Comparison of ENCODE assay signal across 18 mouse cellular contexts in genomic region chr14:36658678-36659263, GRCm38 (mm10).
A peak's percentile ranks its signal among the peaks of the same experiment; 100 is the strongest.
DNase-seq lines count a peak whose midpoint lies in the region; ATAC-seq and TF ChIP-seq lines count a peak whose summit lies in the region.
"Had no signal": no experiment of that assay in that cellular context is flagged by ENCODE, and none has a peak within 500 bp of the region (broad histone marks: within the 10 kb centered on the region; RNA-seq: fewer than 3 reads in every experiment).

No protein-coding gene starts in this region.

- no peaks in the 10 kb centered on the region for H3K27me3 ChIP-seq in intestine, embryonic 16.5 days (replicated peaks; ENCODE audit: control insufficient read depth, insufficient read depth, low read length)
- no peaks in the 10 kb centered on the region for H3K27me3 ChIP-seq in intestine, postnatal 0 days (replicated peaks; ENCODE audit: control insufficient read depth, insufficient read depth, low read length)
- H3K27me3 ChIP-seq in liver, embryonic 13.5 days = no peaks in the 10 kb centered on the region
- no peaks in the 10 kb centered on the region for H3K27me3 ChIP-seq in liver, postnatal 0 days (ENCODE audit: insufficient read depth, low read length)
- H3K27me3 ChIP-seq in midbrain, embryonic 14.5 days (ENCODE audit: control insufficient read depth, insufficient read depth, low read length) = no peaks in the 10 kb centered on the region
- H3K27me3 ChIP-seq in forebrain, embryonic 16.5 days (replicated peaks; ENCODE audit: control insufficient read depth, insufficient read depth, low read length) = no peaks in the 10 kb centered on the region
- H3K27me3 ChIP-seq: embryonic facial prominence, embryonic 12.5 days; forebrain, embryonic 12.5 days; hindbrain, embryonic 12.5 days had no signal

- peak; percentile 56 for DNase-seq in liver
- no peak for DNase-seq in liver, embryonic 13.5 days
- DNase-seq in liver, postnatal 0 days = no peak
- no peak for DNase-seq in midbrain, embryonic 14.5 days
- DNase-seq: adrenal gland, postnatal 10 days; cerebellum, adult 11-12 months; cerebellum, adult 9-10 months; cerebellum, postnatal 25 days; forebrain, postnatal 0 days; gastrocnemius, postnatal 14 days; heart, postnatal 36 days had no signal

- H3K9me3 ChIP-seq in intestine, embryonic 16.5 days (ENCODE audit: control insufficient read depth, low read length) = no peaks in the 10 kb centered on the region
- H3K9me3 ChIP-seq in intestine, postnatal 0 days (ENCODE audit: control insufficient read depth) = no peaks in the 10 kb centered on the region
- H3K9me3 ChIP-seq in liver, embryonic 13.5 days (replicated peaks) = no peaks in the 10 kb centered on the region
- H3K9me3 ChIP-seq in liver, postnatal 0 days (ENCODE audit: low read length) = no peaks in the 10 kb centered on the region
- H3K9me3 ChIP-seq in midbrain, embryonic 14.5 days (ENCODE audit: control insufficient read depth, low read length) = no peaks in the 10 kb centered on the region
- H3K9me3 ChIP-seq in forebrain, embryonic 16.5 days (ENCODE audit: control insufficient read depth, low read length) = no peaks in the 10 kb centered on the region
- H3K9me3 ChIP-seq: embryonic facial prominence, embryonic 12.5 days; forebrain, embryonic 12.5 days; hindbrain, embryonic 12.5 days had no signal

- H3K27ac ChIP-seq in intestine, embryonic 16.5 days (ENCODE audit: low read length) = no peak overlapping the region
- no peak overlapping the region for H3K27ac ChIP-seq in intestine, postnatal 0 days (ENCODE audit: low read depth, low read length)
- peak overlapping the region; percentile 91 for H3K27ac ChIP-seq in liver, embryonic 13.5 days
- H3K27ac ChIP-seq in liver, postnatal 0 days (ENCODE audit: low read depth) = peak overlapping the region; percentile 52
- no peak overlapping the region for H3K27ac ChIP-seq in midbrain, embryonic 14.5 days (replicated peaks; ENCODE audit: low read depth, low read length)
- H3K27ac ChIP-seq in forebrain, embryonic 16.5 days (ENCODE audit: low read length) = no peak overlapping the region
- H3K27ac ChIP-seq: embryonic facial prominence, embryonic 12.5 days; forebrain, embryonic 12.5 days; hindbrain, embryonic 12.5 days; hindbrain, postnatal 0 days had no signal

- WGBS in intestine, embryonic 16.5 days = 68% methylated on average over 1 of the region's 1 CpGs
- 77% methylated on average over 1 of the region's 1 CpGs for WGBS in intestine, postnatal 0 days
- WGBS in liver, embryonic 13.5 days (ENCODE audit: insufficient replicate concordance) = 49% methylated on average over 1 of the region's 1 CpGs
- WGBS in liver, postnatal 0 days (ENCODE audit: insufficient replicate concordance) = 81% methylated on average over 1 of the region's 1 CpGs
- WGBS in midbrain, embryonic 14.5 days = 59% methylated on average over 1 of the region's 1 CpGs
- 76% methylated on average over 1 of the region's 1 CpGs for WGBS in forebrain, embryonic 16.5 days

- no peaks in the 10 kb centered on the region for H3K36me3 ChIP-seq in intestine, embryonic 16.5 days (ENCODE audit: control insufficient read depth, insufficient read depth, low read length)
- H3K36me3 ChIP-seq in intestine, postnatal 0 days (ENCODE audit: control insufficient read depth, insufficient read depth) = no peaks in the 10 kb centered on the region
- no peaks in the 10 kb centered on the region for H3K36me3 ChIP-seq in liver, embryonic 13.5 days
- H3K36me3 ChIP-seq in liver, postnatal 0 days (replicated peaks; ENCODE audit: insufficient read depth, low read length) = no peaks in the 10 kb centered on the region
- H3K36me3 ChIP-seq in midbrain, embryonic 14.5 days (ENCODE audit: control insufficient read depth, insufficient read depth, low read length) = no peaks in the 10 kb centered on the region
- no peaks in the 10 kb centered on the region for H3K36me3 ChIP-seq in forebrain, embryonic 16.5 days (ENCODE audit: control insufficient read depth, insufficient read depth)
- H3K36me3 ChIP-seq: embryonic facial prominence, embryonic 12.5 days; forebrain, embryonic 12.5 days; hindbrain, embryonic 12.5 days had no signal

- no peak overlapping the region for H3K4me2 ChIP-seq in intestine, embryonic 16.5 days (ENCODE audit: low read depth, low read length)
- H3K4me2 ChIP-seq in intestine, postnatal 0 days (replicated peaks; ENCODE audit: low read depth) = no peak overlapping the region
- no peak overlapping the region for H3K4me2 ChIP-seq in liver, embryonic 13.5 days
- no peak overlapping the region for H3K4me2 ChIP-seq in liver, postnatal 0 days (ENCODE audit: low read depth, low read length)
- H3K4me2 ChIP-seq in midbrain, embryonic 14.5 days (ENCODE audit: low read length) = no peak overlapping the region
- no peak overlapping the region for H3K4me2 ChIP-seq in forebrain, embryonic 16.5 days (ENCODE audit: low read length)
- H3K4me2 ChIP-seq: embryonic facial prominence, embryonic 12.5 days; forebrain, embryonic 12.5 days; hindbrain, embryonic 12.5 days had no signal

- H3K4me3 ChIP-seq in intestine, embryonic 16.5 days (ENCODE audit: low read length) = no peak overlapping the region
- no peak overlapping the region for H3K4me3 ChIP-seq in intestine, postnatal 0 days (ENCODE audit: low read depth, low read length)
- no peak overlapping the region for H3K4me3 ChIP-seq in liver, embryonic 13.5 days (replicated peaks)
- H3K4me3 ChIP-seq in liver, postnatal 0 days (ENCODE audit: low read depth, low read length) = no peak overlapping the region
- H3K4me3 ChIP-seq in midbrain, embryonic 14.5 days (replicated peaks; ENCODE audit: low read depth, low read length) = no peak overlapping the region
- no peak overlapping the region for H3K4me3 ChIP-seq in forebrain, embryonic 16.5 days (replicated peaks; ENCODE audit: low read length)
- H3K4me3 ChIP-seq: embryonic facial prominence, embryonic 12.5 days; forebrain, embryonic 12.5 days; hindbrain, embryonic 12.5 days had no signal

- peak; percentile 44; the same call in 1 of the 2 replicates for ATAC-seq in intestine, embryonic 16.5 days
- no peak for ATAC-seq in intestine, postnatal 0 days
- peak; percentile 69 for ATAC-seq in liver, embryonic 13.5 days (ENCODE audit: low read depth)
- peak; percentile 52 for ATAC-seq in liver, postnatal 0 days
- no peak for ATAC-seq in midbrain, embryonic 14.5 days (ENCODE audit: low FRiP score, low TSS enrichment)
- ATAC-seq in forebrain, embryonic 16.5 days = no peak
- ATAC-seq: forebrain, postnatal 0 days; hindbrain, postnatal 0 days had no signal

- TF ChIP-seq CTCF in intestine, postnatal 0 days (IDR thresholded peaks at IDR 0.05; ENCODE audit: low read depth) = no peak
- no peak for TF ChIP-seq CTCF in liver, postnatal 0 days (IDR thresholded peaks at IDR 0.05; ENCODE audit: low read depth)

- H3K4me1 ChIP-seq in intestine, embryonic 16.5 days (ENCODE audit: control insufficient read depth, insufficient read depth, low read length) = no peaks in the 10 kb centered on the region
- H3K4me1 ChIP-seq in intestine, postnatal 0 days (replicated peaks; ENCODE audit: control insufficient read depth, insufficient read depth, low read length) = no peaks in the 10 kb centered on the region
- peaks cover 39% of the 10 kb centered on the region for H3K4me1 ChIP-seq in liver, embryonic 13.5 days (replicated peaks)
- H3K4me1 ChIP-seq in liver, postnatal 0 days (ENCODE audit: insufficient read depth) = 0 out of 2 replicates have a peak, but pooled peaks cover 3% of the 10 kb centered on the region
- no peaks in the 10 kb centered on the region for H3K4me1 ChIP-seq in midbrain, embryonic 14.5 days (ENCODE audit: control insufficient read depth, insufficient read depth, low read length)
- no peaks in the 10 kb centered on the region for H3K4me1 ChIP-seq in forebrain, embryonic 16.5 days (replicated peaks; ENCODE audit: control insufficient read depth, insufficient read depth, low read length)
- H3K4me1 ChIP-seq: embryonic facial prominence, embryonic 12.5 days; hindbrain, embryonic 12.5 days had no signal

- no peak for TF ChIP-seq EP300 in liver, postnatal 0 days (IDR thresholded peaks at IDR 0.05; ENCODE audit: low read depth)

- H3K9ac ChIP-seq in intestine, embryonic 16.5 days (ENCODE audit: low read depth, low read length) = no peak overlapping the region
- H3K9ac ChIP-seq in intestine, postnatal 0 days (ENCODE audit: low read depth, low read length) = no peak overlapping the region
- H3K9ac ChIP-seq in liver, embryonic 13.5 days = no peak overlapping the region
- no peak overlapping the region for H3K9ac ChIP-seq in liver, postnatal 0 days (replicated peaks)
- no peak overlapping the region for H3K9ac ChIP-seq in midbrain, embryonic 14.5 days (replicated peaks; ENCODE audit: low read length)
- H3K9ac ChIP-seq in forebrain, embryonic 16.5 days (replicated peaks; ENCODE audit: low read depth, low read length) = no peak overlapping the region
- H3K9ac ChIP-seq: embryonic facial prominence, embryonic 12.5 days; forebrain, embryonic 12.5 days; forebrain, postnatal 0 days; hindbrain, embryonic 12.5 days had no signal

Comparison
In these comparisons a context has a peak if more than half of its experiments do, and no peak if none do; other contexts are left out.
1. ATAC-seq: peak in intestine, embryonic 16.5 days (single experiment), liver, embryonic 13.5 days (single experiment) and liver, postnatal 0 days (single experiment); none in intestine, postnatal 0 days (single experiment), midbrain, embryonic 14.5 days (single experiment) and forebrain, embryonic 16.5 days (single experiment).
2. H3K27ac ChIP-seq: peak in liver, embryonic 13.5 days (single experiment) and liver, postnatal 0 days (single experiment); none in intestine, embryonic 16.5 days (single experiment), intestine, postnatal 0 days (single experiment), midbrain, embryonic 14.5 days (single experiment) and forebrain, embryonic 16.5 days (single experiment).